Mouse (Mus musculus): ENCODE data around the gene Pomt2. TPM values are rescaled to one million over a fixed set of nuclear protein-coding genes. Genes with fewer than 3 reads are reported as not detected.

Gene Pomt2
- 15.1 and 19.6 TPM in 2 replicates for polyA plus RNA-seq (2014; fragmentation: Nextera tagmentation; extraction: Ambion mirVana)

GRCm38 (mm10) chr12:87147395-87148089, at the start of gene Pomt2:
Gene Pomt2 (minus strand): TSS chr12:87147968.
- peak within 1 kb of the TSS; percentile 84 for H3K4me3 ChIP-seq (replicated peaks; ENCODE audit: low read length)
- H3K27ac ChIP-seq: peak within 1 kb of the TSS; percentile 97
- DNase-seq (ENCODE audit: low spot score) (peak; percentile 88), ATAC-seq (ENCODE audit: low FRiP score) (peak; percentile 95)
- H3K27me3 ChIP-seq (ENCODE audit: control insufficient read depth, insufficient read depth, low read length): no peaks in the 10 kb centered on the region
- under 1% methylated on average over 59 of the region's 61 CpGs for WGBS
- peak within 1 kb of the TSS; percentile 76 for H3K9ac ChIP-seq
- H3K36me3 ChIP-seq (replicated peaks; ENCODE audit: control insufficient read depth, insufficient read depth): no peaks in the 10 kb centered on the region
- H3K9me3 ChIP-seq (ENCODE audit: control insufficient read depth, low read length): 0 out of 2 replicates have a peak, but pooled peaks cover 9% of the 10 kb centered on the region
- H3K4me1 ChIP-seq (replicated peaks; ENCODE audit: control insufficient read depth, insufficient read depth, low read length): peaks cover 14% of the 10 kb centered on the region
- H3K4me2 ChIP-seq (replicated peaks): peak within 1 kb of the TSS; percentile 70

GRCm38 (mm10) chr12:87196310-87196709, 48.5 kb upstream of the Pomt2 start:
- Histone ChIP-seq H3K27ac (no peak overlapping the region), H3K36me3 (replicated peaks; ENCODE audit: control insufficient read depth, insufficient read depth) (no peaks in the 10 kb centered on the region), H3K4me3 (replicated peaks; ENCODE audit: low read length) (no peak overlapping the region), H3K9me3 (ENCODE audit: control insufficient read depth, low read length) (no peaks in the 10 kb centered on the region), H3K27me3 (ENCODE audit: control insufficient read depth, insufficient read depth, low read length) (no peaks in the 10 kb centered on the region), H3K4me1 (replicated peaks; ENCODE audit: control insufficient read depth, insufficient read depth, low read length) (peaks cover 14% of the 10 kb centered on the region), H3K4me2 (replicated peaks) (no peak overlapping the region), H3K9ac (no peak overlapping the region)
- no peak for DNase-seq (ENCODE audit: low spot score)
- no peak for ATAC-seq (ENCODE audit: low FRiP score)

GRCm38 (mm10) chr12:87195069-87195468, 47.3 kb upstream of the Pomt2 start:
- Histone ChIP-seq H3K4me2 (replicated peaks) (no peak overlapping the region), H3K27ac (no peak overlapping the region), H3K9me3 (ENCODE audit: control insufficient read depth, low read length) (no peaks in the 10 kb centered on the region), H3K4me3 (replicated peaks; ENCODE audit: low read length) (no peak overlapping the region), H3K9ac (no peak overlapping the region), H3K36me3 (replicated peaks; ENCODE audit: control insufficient read depth, insufficient read depth) (no peaks in the 10 kb centered on the region), H3K4me1 (replicated peaks; ENCODE audit: control insufficient read depth, insufficient read depth, low read length) (peaks cover 14% of the 10 kb centered on the region), H3K27me3 (ENCODE audit: control insufficient read depth, insufficient read depth, low read length) (no peaks in the 10 kb centered on the region)
- no peak for DNase-seq (ENCODE audit: low spot score)
- 94% methylated on average over 1 of the region's 1 CpGs for WGBS
- no peak for ATAC-seq (ENCODE audit: low FRiP score)

- no peak for DNase-seq (ENCODE audit: low spot score)
- Histone ChIP-seq H3K27me3 (ENCODE audit: control insufficient read depth, insufficient read depth, low read length) (no peaks in the 10 kb centered on the region), H3K27ac (no peak overlapping the region), H3K4me1 (replicated peaks; ENCODE audit: control insufficient read depth, insufficient read depth, low read length) (peaks cover 1% of the 10 kb centered on the region; the same call in 1 of the 2 replicates), H3K4me2 (replicated peaks) (no peak overlapping the region), H3K4me3 (replicated peaks; ENCODE audit: low read length) (no peak overlapping the region), H3K9ac (no peak overlapping the region), H3K36me3 (replicated peaks; ENCODE audit: control insufficient read depth, insufficient read depth) (no peaks in the 10 kb centered on the region), H3K9me3 (ENCODE audit: control insufficient read depth, low read length) (no peaks in the 10 kb centered on the region)
- 95% methylated on average over 3 of the region's 3 CpGs for WGBS
- ATAC-seq (ENCODE audit: low FRiP score): no peak
Observed at GRCm38 (mm10) chr12:87193008-87193407, 45.2 kb upstream of the Pomt2 start.

- Histone ChIP-seq H3K4me1 (replicated peaks; ENCODE audit: control insufficient read depth, insufficient read depth, low read length) (no peaks in the 10 kb centered on the region), H3K9me3 (ENCODE audit: control insufficient read depth, low read length) (no peaks in the 10 kb centered on the region), H3K27ac (no peak overlapping the region), H3K9ac (no peak overlapping the region), H3K4me3 (replicated peaks; ENCODE audit: low read length) (no peak overlapping the region), H3K4me2 (replicated peaks) (no peak overlapping the region), H3K27me3 (ENCODE audit: control insufficient read depth, insufficient read depth, low read length) (no peaks in the 10 kb centered on the region), H3K36me3 (replicated peaks; ENCODE audit: control insufficient read depth, insufficient read depth) (peaks cover 35% of the 10 kb centered on the region; the same call in 1 of the 2 replicates)
- no peak for DNase-seq (ENCODE audit: low spot score)
- 96% methylated on average over 4 of the region's 4 CpGs for WGBS
- no peak for ATAC-seq (ENCODE audit: low FRiP score)
Observed at GRCm38 (mm10) chr12:87177631-87178030, 29.9 kb upstream of the Pomt2 start.

GRCm38 (mm10) chr12:87175194-87175946, 27.6 kb upstream of the Pomt2 start:
- H3K4me3 ChIP-seq (replicated peaks; ENCODE audit: low read length): no peak overlapping the region
- H3K27me3 ChIP-seq (ENCODE audit: control insufficient read depth, insufficient read depth, low read length): no peaks in the 10 kb centered on the region
- ATAC-seq (ENCODE audit: low FRiP score) (no peak), DNase-seq (ENCODE audit: low spot score) (no peak)
- 73% methylated on average over 4 of the region's 4 CpGs for WGBS
- H3K4me1 ChIP-seq (replicated peaks; ENCODE audit: control insufficient read depth, insufficient read depth, low read length): no peaks in the 10 kb centered on the region
- H3K4me2 ChIP-seq (replicated peaks): no peak overlapping the region
- no peak overlapping the region for H3K9ac ChIP-seq
- H3K9me3 ChIP-seq (ENCODE audit: control insufficient read depth, low read length): no peaks in the 10 kb centered on the region
- H3K27ac ChIP-seq: no peak overlapping the region
- H3K36me3 ChIP-seq (replicated peaks; ENCODE audit: control insufficient read depth, insufficient read depth): peaks cover 52% of the 10 kb centered on the region

GRCm38 (mm10) chr12:87160815-87161214, 13.0 kb upstream of the Pomt2 start:
- H3K9me3 ChIP-seq (ENCODE audit: control insufficient read depth, low read length): no peaks in the 10 kb centered on the region
- WGBS: 88% methylated on average over 5 of the region's 5 CpGs
- H3K27ac ChIP-seq: no peak overlapping the region
- no peaks in the 10 kb centered on the region for H3K4me1 ChIP-seq (replicated peaks; ENCODE audit: control insufficient read depth, insufficient read depth, low read length)
- ATAC-seq (ENCODE audit: low FRiP score): no peak
- H3K4me3 ChIP-seq (replicated peaks; ENCODE audit: low read length): no peak overlapping the region
- H3K36me3 ChIP-seq (replicated peaks; ENCODE audit: control insufficient read depth, insufficient read depth): peaks cover 18% of the 10 kb centered on the region; the same call in 1 of the 2 replicates
- no peaks in the 10 kb centered on the region for H3K27me3 ChIP-seq (ENCODE audit: control insufficient read depth, insufficient read depth, low read length)
- H3K4me2 ChIP-seq (replicated peaks): no peak overlapping the region
- no peak for DNase-seq (ENCODE audit: low spot score)
- H3K9ac ChIP-seq: no peak overlapping the region

- Histone ChIP-seq H3K4me1 (replicated peaks; ENCODE audit: control insufficient read depth, insufficient read depth, low read length) (no peaks in the 10 kb centered on the region), H3K27me3 (ENCODE audit: control insufficient read depth, insufficient read depth, low read length) (no peaks in the 10 kb centered on the region), H3K4me3 (replicated peaks; ENCODE audit: low read length) (no peak overlapping the region), H3K9me3 (ENCODE audit: control insufficient read depth, low read length) (no peaks in the 10 kb centered on the region), H3K9ac (no peak overlapping the region), H3K27ac (no peak overlapping the region), H3K36me3 (replicated peaks; ENCODE audit: control insufficient read depth, insufficient read depth) (peaks cover 17% of the 10 kb centered on the region; the same call in 1 of the 2 replicates), H3K4me2 (replicated peaks) (no peak overlapping the region)
- no peak for DNase-seq (ENCODE audit: low spot score)
- ATAC-seq (ENCODE audit: low FRiP score): no peak
- 88% methylated on average over 1 of the region's 1 CpGs for WGBS
Observed at GRCm38 (mm10) chr12:87160310-87160709, 12.5 kb upstream of the Pomt2 start.

- Histone ChIP-seq H3K4me3 (replicated peaks; ENCODE audit: low read length) (no peak overlapping the region), H3K9me3 (ENCODE audit: control insufficient read depth, low read length) (no peaks in the 10 kb centered on the region), H3K27me3 (ENCODE audit: control insufficient read depth, insufficient read depth, low read length) (no peaks in the 10 kb centered on the region), H3K4me2 (replicated peaks) (no peak overlapping the region), H3K36me3 (replicated peaks; ENCODE audit: control insufficient read depth, insufficient read depth) (0 out of 2 replicates have a peak, but pooled peaks cover under 1% of the 10 kb centered on the region), H3K27ac (no peak overlapping the region), H3K4me1 (replicated peaks; ENCODE audit: control insufficient read depth, insufficient read depth, low read length) (no peaks in the 10 kb centered on the region), H3K9ac (no peak overlapping the region)
- WGBS: 83% methylated on average over 7 of the region's 7 CpGs
- no peak for ATAC-seq (ENCODE audit: low FRiP score)
- no peak for DNase-seq (ENCODE audit: low spot score)
Observed at GRCm38 (mm10) chr12:87158099-87158498, 10.3 kb upstream of the Pomt2 start.
